Mouse (Mus musculus) ES-CJ7 (cell line): ENCODE measurements around the gene Erg.
A peak's percentile ranks its signal among the peaks of the same experiment; 100 is the strongest.

Experiments
- DNase-seq: peaks from one replicate; pipeline ENCODE4 v3.0.0; 2011; ENCODE audit warnings: low read depth, low spot score

The Erg gene

GRCm38 (mm10) chr16:95487606-95488351 lies 98.6 kb downstream of the Erg start:
- no peak for DNase-seq

- DNase-seq = no peak
These were observed 105.2 kb downstream of the Erg start for GRCm38 (mm10) chr16:95481176-95481575.

GRCm38 (mm10) chr16:95478558-95478957 lies 107.8 kb downstream of the Erg start:
- no peak for DNase-seq

- DNase-seq = no peak
These were observed 111.4 kb downstream of the Erg start for GRCm38 (mm10) chr16:95475041-95475440.

GRCm38 (mm10) chr16:95473946-95474345 lies 112.4 kb downstream of the Erg start:
- DNase-seq = no peak

- no peak for DNase-seq
These were observed 113.6 kb downstream of the Erg start for GRCm38 (mm10) chr16:95472771-95473170.

GRCm38 (mm10) chr16:95469262-95470139 lies 116.9 kb downstream of the Erg start:
- DNase-seq = no peak

- DNase-seq = no peak
These were observed 118.5 kb downstream of the Erg start for GRCm38 (mm10) chr16:95467893-95468292.

GRCm38 (mm10) chr16:95466548-95466947 lies 119.8 kb downstream of the Erg start:
- DNase-seq = peak; percentile 32

GRCm38 (mm10) chr16:95464609-95465008 lies 121.8 kb downstream of the Erg start:
- DNase-seq = no peak

GRCm38 (mm10) chr16:95463796-95464195 lies 122.6 kb downstream of the Erg start:
- no peak for DNase-seq

GRCm38 (mm10) chr16:95461941-95462340 lies 124.5 kb downstream of the Erg start:
- DNase-seq = no peak

- DNase-seq = no peak
These were observed 126.1 kb downstream of the Erg start for GRCm38 (mm10) chr16:95460336-95460735.

- no peak for DNase-seq
These were observed 127.1 kb downstream of the Erg start for GRCm38 (mm10) chr16:95459325-95459691.

GRCm38 (mm10) chr16:95458590-95459324 lies 127.6 kb downstream of the Erg start:
- no peak for DNase-seq

GRCm38 (mm10) chr16:95457006-95457405 lies 129.4 kb downstream of the Erg start:
- no peak for DNase-seq

GRCm38 (mm10) chr16:95455896-95456295 lies 130.5 kb downstream of the Erg start:
- DNase-seq = no peak

- DNase-seq = no peak
These were observed 130.9 kb downstream of the Erg start for GRCm38 (mm10) chr16:95455461-95455860.

- DNase-seq = no peak
These were observed 134.0 kb downstream of the Erg start for GRCm38 (mm10) chr16:95452411-95452810.

GRCm38 (mm10) chr16:95449361-95449725 lies 137.1 kb downstream of the Erg start:
- DNase-seq = no peak

- no peak for DNase-seq
These were observed 137.6 kb downstream of the Erg start for GRCm38 (mm10) chr16:95448643-95449360.

GRCm38 (mm10) chr16:95447896-95448295 lies 138.5 kb downstream of the Erg start:
- no peak for DNase-seq
